Mouse (Mus musculus) lung, adult 2 months (tissue): ENCODE results near the gene Ccn6. TPM values are rescaled to one million over a fixed set of nuclear protein-coding genes. Genes with fewer than 3 reads are reported as not detected.
"Not testable (repeated sequence)": the region's sequence is repeated elsewhere in the genome, so short reads cannot be mapped to it uniquely, and the experiment has no call there.

ENCODE experiments used
- DNase-seq: peaks from one replicate; pipeline ENCODE4 v3.0.0; 2022
- H3K4me1 ChIP-seq: fragments of 200-500 bp; 2 replicates; pipeline ENCODE4 v1.6.1; 2011; ENCODE audit warnings: low read length; ENCODE audit not compliant: control insufficient read depth, insufficient read depth
- H3K4me3 ChIP-seq: fragments of 200-500 bp; replicated peaks from 2 replicates; pipeline ENCODE3; 2011; ENCODE audit warnings: low read depth, mild to moderate bottlenecking, control low read depth, low read length; ENCODE audit errors: extremely low read depth
- CTCF ChIP-seq: fragments of 200-500 bp; IDR thresholded peaks from 2 replicates; pipeline ENCODE4 v1.5.1; 2011; ENCODE audit warnings: mild to moderate bottlenecking, low read length, control low read depth; ENCODE audit not compliant: insufficient read depth
- POLR2A ChIP-seq: fragments of 200-500 bp; IDR thresholded peaks from 2 replicates; pipeline ENCODE4 v1.6.1; 2011; ENCODE audit warnings: low read depth, mild to moderate bottlenecking, control low read depth, low read length, borderline replicate concordance; ENCODE audit errors: extremely low read depth
- WGBS: fragments of 180-500 bp; shearing (Covaris S2); methylation state at CpG from one replicate; pipeline ENCODE4 v1.1.7; 2018; 5-methylcytosine and 5-hydroxymethylcytosine counted together
- polyA plus RNA-seq: library from polyadenylated mRNA; depleted of rRNA; stranded (reverse); fragments of >200 nt; gene quantifications from 2 replicates; pipeline ENCODE4 v1.2.3, GENCODE M21; 2012; rRNA removed

Ccn6 gene
- polyA plus RNA-seq: 0.20 and 0.25 TPM in 2 replicates

DNA sequence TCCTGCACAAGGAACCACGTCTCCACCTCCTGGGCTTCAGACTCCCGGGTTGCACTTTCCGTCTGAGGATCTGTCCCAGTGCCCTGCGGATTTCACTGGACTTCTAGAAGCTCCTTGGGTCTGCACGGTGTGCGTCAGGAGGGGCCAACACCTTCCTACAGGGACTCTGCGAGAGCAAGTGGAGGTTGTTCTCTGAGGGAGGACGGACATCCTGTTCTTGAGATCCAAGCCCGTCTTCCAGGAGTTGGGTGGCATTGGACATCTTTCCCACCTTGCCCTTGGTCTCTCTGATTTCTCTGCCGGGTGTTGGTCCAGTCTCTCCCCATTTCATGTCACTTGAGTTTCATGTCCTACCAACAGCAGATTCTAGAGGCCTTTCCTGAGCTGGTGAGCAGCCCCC, at the start of gene Ccn6:
Ccn6 (minus strand) TSS at position 101 of the 400 bp plus-strand sequence.
- 89% methylated on average over 10 of the region's 10 CpGs for WGBS
- no peak for DNase-seq
- Histone ChIP-seq H3K4me1 (no peaks in the 10 kb centered on the region), H3K4me3 (no peak within 1 kb of the TSS)
- TF ChIP-seq POLR2A (no peak), CTCF (no peak)

DNA sequence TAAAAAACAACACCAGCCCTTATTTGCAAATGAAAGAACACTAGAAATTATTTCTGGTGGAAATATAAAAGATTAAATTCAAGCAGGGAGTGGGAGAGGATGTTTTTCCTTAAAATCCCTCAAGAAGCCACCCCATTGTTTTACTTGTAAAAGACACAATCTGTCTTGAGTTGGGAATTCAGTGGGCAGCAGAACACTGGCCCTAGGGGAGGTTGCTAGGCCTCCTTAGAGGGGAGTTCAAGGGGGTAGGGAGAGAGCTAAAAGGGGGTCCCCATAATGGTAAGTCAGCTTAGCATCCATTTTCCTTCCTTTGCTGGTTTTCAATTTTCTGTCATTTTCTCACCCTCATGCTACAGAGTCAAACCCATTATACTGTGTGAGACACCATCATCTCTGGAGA, 46.4 kb upstream of the Ccn6 start:
- no peak for TF ChIP-seq POLR2A
- no peak for TF ChIP-seq CTCF
- no peak overlapping the region for H3K4me3 ChIP-seq
- no peaks in the 10 kb centered on the region for H3K4me1 ChIP-seq
- DNase-seq: no peak

DNA sequence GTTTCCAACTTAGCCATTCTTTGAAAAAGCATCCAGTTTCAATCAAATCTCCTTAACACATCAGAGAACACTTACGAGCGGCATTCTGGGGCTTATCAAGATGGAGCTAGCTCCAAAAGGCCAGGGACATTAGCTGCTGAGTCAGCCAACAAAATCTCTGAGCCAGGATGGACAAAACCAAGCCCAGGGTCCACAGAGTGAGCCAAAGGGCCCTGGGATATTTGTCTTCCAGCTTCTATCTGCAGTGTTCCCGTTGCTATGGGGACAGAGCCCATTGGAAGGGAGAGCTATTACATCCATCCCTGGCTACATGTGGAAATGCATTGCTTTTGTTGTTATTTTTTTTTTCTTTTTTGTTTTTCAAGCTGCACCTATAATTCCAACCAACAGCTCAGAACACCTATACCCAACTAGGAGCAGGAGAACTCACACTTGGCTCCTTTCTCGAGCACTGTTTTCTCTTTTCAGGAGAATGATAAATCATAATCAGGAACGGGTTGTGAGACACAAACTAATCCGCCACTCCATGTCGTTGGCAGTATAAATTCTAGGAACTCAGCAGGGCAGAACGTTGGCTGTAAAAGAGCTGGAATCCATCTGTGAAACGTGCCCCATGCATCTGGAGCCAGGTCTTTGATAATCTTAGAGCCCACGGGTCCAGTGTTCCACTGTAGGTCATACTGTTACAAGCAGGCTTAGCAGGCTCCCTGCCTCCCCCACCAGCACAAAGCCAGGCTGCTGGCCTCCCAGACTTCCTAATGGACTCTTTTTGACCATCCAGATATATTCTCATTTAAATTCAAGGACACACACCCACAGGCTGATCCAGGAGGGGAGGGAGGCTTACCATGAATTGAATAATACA, 45.8 kb upstream of the Ccn6 start:
- Histone ChIP-seq H3K4me3 (no peak overlapping the region), H3K4me1 (no peaks in the 10 kb centered on the region)
- 61% methylated on average over 10 of the region's 10 CpGs for WGBS
- no peak for DNase-seq
- no peak for TF ChIP-seq CTCF
- no peak for TF ChIP-seq POLR2A

DNA sequence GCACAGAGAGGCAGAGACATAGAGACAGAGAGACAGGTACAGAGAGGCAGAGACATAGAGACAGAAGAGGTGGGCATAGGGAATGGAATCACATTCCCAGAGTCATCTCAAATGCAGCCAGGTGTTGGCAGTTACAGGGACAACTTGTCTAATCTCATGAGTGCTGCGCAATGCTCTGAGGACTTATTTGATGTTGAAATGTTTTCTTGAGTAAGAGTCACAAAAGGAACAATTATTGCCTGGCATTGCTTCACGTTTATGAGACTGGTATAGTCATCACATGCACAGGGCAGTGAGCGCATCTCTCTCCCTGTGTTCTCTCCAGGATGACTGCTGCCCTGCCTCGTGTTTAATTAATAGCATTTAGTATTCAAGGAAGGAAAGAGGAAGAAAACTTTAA, 45.1 kb upstream of the Ccn6 start:
- no peaks in the 10 kb centered on the region for H3K4me1 ChIP-seq
- H3K4me3 ChIP-seq: no peak overlapping the region
- DNase-seq: no peak
- TF ChIP-seq POLR2A (no peak), CTCF (no peak)
- WGBS: 53% methylated on average over 4 of the region's 4 CpGs

DNA sequence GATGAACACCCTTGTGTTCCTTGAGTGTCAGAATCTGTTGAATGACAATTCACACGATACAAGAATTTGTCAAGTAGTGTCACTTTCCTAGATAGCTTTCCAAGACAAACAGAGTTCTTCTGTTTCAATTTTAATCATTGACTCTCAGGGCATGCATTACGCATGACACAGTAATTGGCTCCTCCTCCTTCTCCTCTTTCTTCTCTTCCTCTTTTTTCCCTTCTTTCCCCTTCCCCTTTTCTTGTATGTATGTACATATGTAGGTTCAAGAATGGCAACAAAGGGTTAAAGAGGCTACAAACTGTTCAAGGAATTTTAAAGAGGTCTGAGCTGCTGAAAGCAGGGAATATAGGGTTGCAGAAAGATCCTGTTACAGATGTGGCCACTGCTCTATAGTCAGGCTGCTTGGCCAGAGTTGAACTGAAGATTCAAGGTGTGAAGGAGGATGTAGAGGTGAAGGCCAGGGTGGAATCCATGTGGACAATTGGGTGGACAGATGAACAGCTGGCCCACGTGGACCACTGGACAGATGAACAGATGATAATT, 43.8 kb upstream of the Ccn6 start:
- Histone ChIP-seq H3K4me1 (no peaks in the 10 kb centered on the region), H3K4me3 (no peak overlapping the region)
- no peak for DNase-seq
- TF ChIP-seq POLR2A (no peak), CTCF (no peak)
- WGBS: 69% methylated on average over 3 of the region's 3 CpGs

DNA sequence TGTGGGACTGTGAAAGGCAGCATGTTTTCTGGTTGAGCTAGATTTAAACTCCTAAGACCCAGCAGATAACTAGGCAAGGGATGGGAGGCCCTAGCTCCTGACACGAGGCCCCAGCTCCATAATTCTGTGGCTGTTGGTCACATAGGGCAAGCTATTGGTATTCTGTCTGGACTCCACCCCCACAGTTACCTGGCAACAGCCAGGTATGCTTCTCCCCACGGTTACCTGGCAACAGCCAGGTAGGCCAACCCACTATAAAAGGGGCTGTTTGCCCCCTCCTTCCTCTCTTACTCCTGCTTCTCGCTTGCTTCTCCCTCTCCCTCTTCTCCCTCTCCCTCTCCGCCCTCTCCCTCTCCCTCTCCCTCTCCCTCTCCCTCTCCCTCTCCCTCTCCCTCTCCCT, 38.9 kb upstream of the Ccn6 start:
- DNase-seq: no peak
- TF ChIP-seq CTCF: no peak
- TF ChIP-seq POLR2A: no peak
- 40% methylated on average over 4 of the region's 4 CpGs for WGBS
- Histone ChIP-seq H3K4me1 (no peaks in the 10 kb centered on the region), H3K4me3 (no peak overlapping the region)

DNA sequence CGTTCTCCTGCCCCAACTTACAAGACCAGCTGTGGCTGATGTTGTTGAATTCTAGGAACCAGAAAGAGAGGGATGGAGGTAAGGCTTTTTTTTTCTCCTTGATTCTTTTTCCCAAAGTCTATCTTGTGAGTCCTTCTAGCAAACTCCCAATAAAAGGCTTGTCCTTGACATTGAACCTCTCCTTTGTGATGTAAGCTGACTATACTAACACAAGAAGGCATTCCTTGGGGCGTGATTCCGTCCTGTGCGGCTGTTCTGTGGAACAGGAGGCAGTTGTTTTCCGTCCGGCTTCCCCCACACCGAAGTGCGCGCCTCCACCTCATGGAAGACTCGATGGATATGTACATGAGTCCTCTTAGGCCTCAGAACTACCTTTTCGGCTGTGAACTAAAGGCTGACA, 34.6 kb upstream of the Ccn6 start:
- not testable (repeated sequence) for H3K4me1 ChIP-seq, H3K4me3 ChIP-seq, DNase-seq
- 91% methylated on average over 11 of the region's 11 CpGs for WGBS

DNA sequence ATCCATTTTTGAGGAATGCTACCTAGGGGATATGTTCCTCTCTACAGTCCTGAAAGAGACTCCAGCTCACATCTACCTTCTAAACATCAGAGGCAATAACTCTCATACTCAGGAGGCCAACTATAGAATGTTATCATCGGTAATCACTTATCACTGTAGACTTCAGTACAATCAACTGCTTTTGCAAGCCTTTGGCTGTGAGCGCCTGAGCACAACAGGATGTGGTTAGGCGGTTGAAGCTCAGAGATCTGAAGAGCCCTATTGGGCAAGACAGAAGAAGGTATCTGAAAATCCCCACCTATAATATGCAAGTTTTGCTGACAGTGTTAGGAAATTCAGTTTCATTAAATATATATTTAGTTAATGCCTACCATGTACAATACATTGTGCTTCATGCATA, 29.1 kb upstream of the Ccn6 start:
- DNase-seq: no peak
- 82% methylated on average over 3 of the region's 3 CpGs for WGBS
- TF ChIP-seq POLR2A (no peak), CTCF (no peak)
- Histone ChIP-seq H3K4me3 (no peak overlapping the region), H3K4me1 (no peaks in the 10 kb centered on the region)

DNA sequence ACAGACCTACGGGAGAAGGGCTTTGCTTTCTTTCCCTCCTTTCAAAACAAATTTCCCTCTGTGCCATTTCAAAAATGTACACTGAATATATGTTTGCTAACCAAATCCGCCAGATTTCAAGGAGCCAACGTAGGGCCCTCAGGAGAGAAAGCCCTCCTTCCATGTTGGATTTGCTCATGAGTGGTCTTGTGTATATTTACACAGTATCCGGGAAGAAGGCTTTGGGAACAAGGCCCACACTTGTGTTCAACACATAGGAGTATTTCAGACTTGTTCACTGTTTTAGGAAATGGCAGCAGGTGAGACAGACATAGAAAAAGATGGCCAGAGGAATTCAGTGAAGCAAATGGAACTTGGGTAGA, 21.9 kb upstream of the Ccn6 start:
- H3K4me1 ChIP-seq: no peaks in the 10 kb centered on the region
- no peak for TF ChIP-seq POLR2A
- 63% methylated on average over 4 of the region's 4 CpGs for WGBS
- H3K4me3 ChIP-seq: no peak overlapping the region
- no peak for DNase-seq

DNA sequence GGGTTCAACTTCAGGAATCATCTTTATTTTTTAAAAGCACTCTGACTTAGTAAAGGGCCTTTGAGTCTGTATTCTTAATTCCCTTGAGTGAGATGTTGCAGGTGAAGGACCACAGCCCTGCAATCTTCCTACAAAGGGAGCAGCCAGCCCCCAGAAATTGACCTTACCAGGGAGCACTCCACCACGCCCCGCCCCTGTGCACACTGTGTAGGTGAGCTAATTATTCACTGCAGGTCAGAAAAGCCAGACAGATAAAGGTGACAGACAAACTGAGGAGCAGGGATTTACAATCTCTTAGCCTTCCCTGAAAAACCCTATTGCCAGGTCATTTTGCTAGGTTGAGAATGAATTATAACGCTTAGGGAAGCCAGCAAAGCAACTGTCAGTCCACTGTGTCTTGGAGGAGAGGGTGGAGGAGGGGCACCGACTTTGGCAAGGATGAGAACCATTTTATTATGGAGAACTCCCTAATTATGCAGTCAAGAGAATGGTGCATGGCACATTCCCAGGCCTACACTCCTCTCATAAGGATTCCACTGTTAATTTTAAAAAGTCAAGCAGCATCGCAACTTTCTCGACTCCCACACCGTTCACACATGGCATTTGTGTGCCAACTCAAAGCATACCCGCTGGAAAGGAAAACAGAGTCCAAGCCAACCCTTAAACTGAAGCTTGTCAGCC, 21.4 kb upstream of the Ccn6 start:
- Histone ChIP-seq H3K4me1 (no peaks in the 10 kb centered on the region), H3K4me3 (no peak overlapping the region)
- 70% methylated on average over 8 of the region's 8 CpGs for WGBS
- DNase-seq: no peak
- TF ChIP-seq CTCF (no peak), POLR2A (no peak)
